Mouse (Mus musculus) granulocyte monocyte progenitor cell, adult 5-6 weeks (primary cell): ENCODE measurements at regions not wholly inside any gene's neighbourhood (a gene's known extent, or its start where the extent isn't known, plus 50 kb on each side); places are given as distances from the start of the nearest gene placed in this dataset.
"Not testable (repeated sequence)": the region's sequence is repeated elsewhere in the genome, so short reads cannot be mapped to it uniquely, and the experiment has no call there.

Experiments
- ATAC-seq: replicated peaks from 2 replicates; pipeline ENCODE4 v1.8.0; 2016; ENCODE audit warnings: mild to moderate bottlenecking, moderate TSS enrichment, inconsistent platforms; ENCODE audit not compliant: poor library complexity, severe bottlenecking

GRCm38 (mm10) chr3:60798461-60798860, 204.1 kb upstream of the P2ry1 start:
- ATAC-seq = no peak

GRCm38 (mm10) chr3:60798862-60799261, 203.7 kb upstream of the P2ry1 start:
- no peak for ATAC-seq

- no peak for ATAC-seq
Measured at GRCm38 (mm10) chr3:60804711-60805293, 197.8 kb upstream of the P2ry1 start.

GRCm38 (mm10) chr3:60811924-60812323, 190.7 kb upstream of the P2ry1 start:
- ATAC-seq = no peak

GRCm38 (mm10) chr3:60813485-60813884, 189.1 kb upstream of the P2ry1 start:
- no peak for ATAC-seq

- ATAC-seq = no peak; the same call in 1 of the 2 replicates
Measured at GRCm38 (mm10) chr3:60819684-60820281, 182.8 kb upstream of the P2ry1 start.

- ATAC-seq = no peak
Measured at GRCm38 (mm10) chr3:60821463-60821862, 181.1 kb upstream of the P2ry1 start.

- ATAC-seq = no peak
Measured at GRCm38 (mm10) chr3:60826759-60827158, 175.8 kb upstream of the P2ry1 start.

GRCm38 (mm10) chr3:60832385-60832784, 170.2 kb upstream of the P2ry1 start:
- ATAC-seq = no peak

- no peak for ATAC-seq
Measured at GRCm38 (mm10) chr3:60841895-60842294, 160.7 kb upstream of the P2ry1 start.

GRCm38 (mm10) chr3:60845293-60845692, 157.3 kb upstream of the P2ry1 start:
- no peak for ATAC-seq

- ATAC-seq = no peak
Measured at GRCm38 (mm10) chr3:60848437-60848836, 154.2 kb upstream of the P2ry1 start.

GRCm38 (mm10) chr3:60853773-60854172, 148.8 kb upstream of the P2ry1 start:
- ATAC-seq = no peak

- no peak for ATAC-seq
Measured at GRCm38 (mm10) chr3:60855734-60856133, 146.9 kb upstream of the P2ry1 start.

- no peak for ATAC-seq
Measured at GRCm38 (mm10) chr3:60858474-60859118, 144.0 kb upstream of the P2ry1 start.

- ATAC-seq = no peak
Measured at GRCm38 (mm10) chr3:60859119-60859515, 143.5 kb upstream of the P2ry1 start.

GRCm38 (mm10) chr3:60876858-60877257, 125.7 kb upstream of the P2ry1 start:
- not testable (repeated sequence) for ATAC-seq

GRCm38 (mm10) chr3:60878880-60879279, 123.7 kb upstream of the P2ry1 start:
- ATAC-seq = no peak

GRCm38 (mm10) chr3:60884027-60884426, 118.6 kb upstream of the P2ry1 start:
- no peak for ATAC-seq

GRCm38 (mm10) chr3:60889191-60889861, 113.3 kb upstream of the P2ry1 start:
- no peak for ATAC-seq

GRCm38 (mm10) chr3:60897628-60898269, 104.8 kb upstream of the P2ry1 start:
- no peak for ATAC-seq
